Mouse (Mus musculus): ENCODE data around the gene Gm10570. TPM values are rescaled to one million over a fixed set of nuclear protein-coding genes. Genes with fewer than 3 reads are reported as not detected.

The Gm10570 gene
- total RNA-seq (2021) (not detected), polyA plus RNA-seq (2012; rRNA removed) (0.27 and 0.73 TPM in 2 replicates)
- long read RNA-seq: 0 reads

DNA sequence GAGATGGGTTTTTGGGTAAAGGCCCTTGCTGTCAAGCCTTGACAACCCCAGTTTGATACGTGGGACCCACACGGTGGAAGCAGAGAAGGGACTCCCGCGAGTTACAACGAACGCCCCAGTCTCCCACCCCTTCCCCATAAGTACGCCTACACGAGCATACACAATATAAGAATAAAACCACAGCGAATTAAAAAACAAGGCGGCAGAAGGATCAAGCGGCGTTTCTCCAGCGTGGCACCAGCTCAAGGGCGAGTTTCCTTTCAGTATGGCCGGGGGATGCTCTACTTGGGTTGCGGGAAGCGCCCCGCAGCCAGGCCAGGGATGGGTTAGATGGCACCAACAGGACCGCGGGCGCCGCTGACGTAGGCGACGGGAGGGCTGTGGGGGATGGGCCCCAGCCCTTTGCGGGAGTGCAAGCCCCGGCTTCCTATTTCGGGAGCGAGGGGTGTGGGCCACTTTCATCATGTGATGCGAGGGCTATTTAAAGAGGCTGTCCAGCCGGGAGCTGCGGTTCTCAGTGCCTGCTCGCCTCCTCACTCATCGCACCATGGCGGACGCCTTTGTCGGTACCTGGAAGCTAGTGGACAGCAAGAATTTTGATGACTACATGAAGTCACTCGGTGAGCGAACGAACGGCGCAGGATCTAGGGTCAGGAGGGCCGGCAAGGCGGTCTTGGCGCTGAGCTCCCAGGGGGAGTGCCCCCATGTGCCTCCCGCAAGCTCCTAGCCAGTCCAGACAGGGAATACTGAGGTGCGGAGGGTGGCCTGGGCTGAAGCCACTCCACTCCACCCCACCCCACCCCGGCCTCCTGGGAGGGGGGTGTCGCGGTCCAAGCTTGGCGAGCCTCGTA is at the start of gene Gm10570, which contains the start of gene Fabp3:
Gm10570 (minus strand) TSS at position 444 of the 851 bp plus-strand sequence.
Fabp3 (plus strand) TSS at position 365 of the 851 bp plus-strand sequence.
- WGBS: 1% methylated on average over 52 of the region's 52 CpGs
- intact Hi-C loops (cut with DNase I): no loop called here

DNA sequence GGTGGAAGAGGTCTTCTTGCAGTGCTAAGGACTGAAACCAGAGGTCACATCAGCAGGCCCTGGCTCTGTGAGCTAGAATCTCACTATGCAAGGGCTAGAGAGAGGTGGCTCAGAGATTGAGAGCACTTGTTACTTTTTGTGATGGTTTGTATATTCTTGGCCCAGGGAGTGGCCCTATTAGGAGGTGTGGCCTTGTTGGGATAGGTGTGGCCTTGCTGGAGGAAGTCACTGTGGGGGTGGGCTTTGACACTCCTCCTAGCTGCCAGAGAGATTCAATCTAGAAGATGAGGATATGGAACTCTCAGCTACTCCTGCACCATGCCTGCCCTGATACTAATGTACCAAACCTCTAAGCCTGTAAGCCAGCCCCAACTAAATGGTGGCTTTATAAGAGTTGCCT is 49.5 kb upstream of the Gm10570 start:
- peaks cover 2% of the 10 kb centered on the region; the same call in 1 of the 2 replicates for H3K4me1 ChIP-seq (ENCODE audit: control insufficient read depth, insufficient read depth, low read length)
- TF ChIP-seq CTCF (IDR thresholded peaks at IDR 0.05) (no peak), EP300 (IDR thresholded peaks at IDR 0.05; ENCODE audit: insufficient read depth, low read depth, low read length) (no peak), POLR2A (IDR thresholded peaks at IDR 0.05; ENCODE audit: insufficient read depth, low read depth, low read length) (no peak)
- no peak overlapping the region for H3K4me3 ChIP-seq
- H3K27ac ChIP-seq: no peak overlapping the region
- no peaks in the 10 kb centered on the region; the same call in 1 of the 2 replicates for H3K36me3 ChIP-seq (ENCODE audit: control insufficient read depth, insufficient read depth, low read length)
- DNase-seq: no peak
- H3K9ac ChIP-seq (ENCODE audit: low read depth, low read length): no peak overlapping the region
- intact Hi-C loops (cut with DNase I): no loop called here
- no peaks in the 10 kb centered on the region for H3K27me3 ChIP-seq (ENCODE audit: control insufficient read depth, insufficient read depth, low read length)
- peaks cover 2% of the 10 kb centered on the region for H3K79me2 ChIP-seq (replicated peaks; ENCODE audit: control insufficient read depth, insufficient read depth, low read length)

More for the DNA sequence above, at the start of gene Gm10570, which contains the start of gene Fabp3:
- TF ChIP-seq EP300 (IDR thresholded peaks at IDR 0.05; ENCODE audit: insufficient read depth, low read depth, low read length) (peak; percentile 48; the same call in 1 of the 2 replicates), CTCF (IDR thresholded peaks at IDR 0.05) (no peak), POLR2A (IDR thresholded peaks at IDR 0.05; ENCODE audit: insufficient read depth, low read depth, low read length) (peak; percentile 89)
- Histone ChIP-seq H3K27ac (peak within 1 kb of the TSS; percentile 94), H3K4me3 (peak within 1 kb of the TSS; percentile 45), H3K9ac (ENCODE audit: low read depth, low read length) (peak within 1 kb of the TSS; percentile 93), H3K4me1 (ENCODE audit: control insufficient read depth, insufficient read depth, low read length) (0 out of 2 replicates have a peak, but pooled peaks cover 1% of the 10 kb centered on the region), H3K79me2 (replicated peaks; ENCODE audit: control insufficient read depth, insufficient read depth, low read length) (no peaks in the 10 kb centered on the region; the same call in 1 of the 2 replicates), H3K27me3 (ENCODE audit: control insufficient read depth, insufficient read depth, low read length) (peaks cover 3% of the 10 kb centered on the region; the same call in 1 of the 2 replicates), H3K36me3 (ENCODE audit: control insufficient read depth, insufficient read depth, low read length) (peaks cover 7% of the 10 kb centered on the region)
- DNase-seq: peak; percentile 79 to 84

DNA sequence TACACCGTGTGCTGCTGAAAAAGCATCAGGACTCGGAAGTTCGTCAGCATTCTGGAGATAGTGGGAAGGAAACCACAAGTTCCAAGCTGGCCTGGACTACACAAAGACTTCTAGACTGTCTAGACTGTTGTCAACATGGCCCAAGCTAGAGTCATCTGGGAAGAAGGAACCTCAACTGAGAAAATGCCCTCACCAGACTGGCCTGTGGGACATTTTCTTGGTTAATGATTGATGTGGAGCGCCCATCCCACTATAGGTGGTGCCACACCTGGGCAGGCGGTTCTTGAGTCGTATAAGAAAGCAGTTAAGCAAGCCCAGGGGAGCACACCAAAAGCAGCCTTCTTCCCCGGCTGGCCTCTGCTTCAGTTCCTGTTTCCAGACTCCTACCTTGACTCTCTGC is 44.1 kb upstream of the Gm10570 start:
- no peak overlapping the region for H3K9ac ChIP-seq (ENCODE audit: low read depth, low read length)
- intact Hi-C loops (cut with DNase I): no loop called here
- H3K27ac ChIP-seq: no peak overlapping the region
- 87% methylated on average over 7 of the region's 7 CpGs for WGBS
- no peaks in the 10 kb centered on the region for H3K27me3 ChIP-seq (ENCODE audit: control insufficient read depth, insufficient read depth, low read length)
- no peaks in the 10 kb centered on the region for H3K36me3 ChIP-seq (ENCODE audit: control insufficient read depth, insufficient read depth, low read length)
- H3K4me1 ChIP-seq (ENCODE audit: control insufficient read depth, insufficient read depth, low read length): no peaks in the 10 kb centered on the region
- H3K79me2 ChIP-seq (replicated peaks; ENCODE audit: control insufficient read depth, insufficient read depth, low read length): no peaks in the 10 kb centered on the region
- no peak for DNase-seq
- TF ChIP-seq CTCF (IDR thresholded peaks at IDR 0.05) (no peak), POLR2A (IDR thresholded peaks at IDR 0.05; ENCODE audit: insufficient read depth, low read depth, low read length) (no peak), EP300 (IDR thresholded peaks at IDR 0.05; ENCODE audit: insufficient read depth, low read depth, low read length) (no peak)
- no peak overlapping the region for H3K4me3 ChIP-seq

DNA sequence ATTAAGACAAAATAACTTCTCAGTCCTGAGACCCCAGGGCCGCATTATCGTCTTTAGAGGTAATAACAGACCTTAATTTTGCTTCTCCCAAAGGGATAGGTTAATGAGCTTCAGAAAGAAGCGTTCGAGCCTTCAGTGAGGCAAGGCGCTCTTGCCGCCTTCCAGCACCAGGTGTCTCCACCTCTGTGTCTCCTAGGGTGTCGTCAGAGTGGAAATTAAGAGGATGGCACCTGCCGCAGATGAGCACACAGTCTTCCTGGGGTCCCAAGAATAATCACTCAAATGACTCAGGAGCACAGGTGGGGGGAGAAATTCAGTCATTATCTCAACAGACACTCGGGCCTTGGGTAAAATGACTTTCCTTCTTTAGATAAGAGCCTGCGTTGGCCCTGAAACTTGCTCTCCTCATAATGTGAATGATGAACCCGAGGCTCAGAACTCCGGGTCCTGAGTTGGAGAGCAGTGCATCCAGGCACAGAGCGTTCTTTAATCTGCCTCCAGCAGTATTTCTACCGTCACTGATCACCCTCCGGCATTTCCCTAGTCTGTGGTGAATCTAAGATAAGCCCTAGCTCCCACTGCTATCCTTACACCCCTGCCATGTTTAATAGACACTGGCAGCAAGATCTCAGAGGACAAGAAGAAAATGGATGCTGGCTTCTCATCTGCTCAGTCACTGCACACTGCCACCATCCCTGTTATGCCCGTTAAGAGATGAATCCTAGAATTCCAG is 42.4 kb upstream of the Gm10570 start:
- Histone ChIP-seq H3K4me1 (ENCODE audit: control insufficient read depth, insufficient read depth, low read length) (no peaks in the 10 kb centered on the region), H3K27me3 (ENCODE audit: control insufficient read depth, insufficient read depth, low read length) (no peaks in the 10 kb centered on the region), H3K9ac (ENCODE audit: low read depth, low read length) (no peak overlapping the region), H3K4me3 (no peak overlapping the region), H3K27ac (no peak overlapping the region), H3K79me2 (replicated peaks; ENCODE audit: control insufficient read depth, insufficient read depth, low read length) (no peaks in the 10 kb centered on the region), H3K36me3 (ENCODE audit: control insufficient read depth, insufficient read depth, low read length) (no peaks in the 10 kb centered on the region)
- intact Hi-C loops (cut with DNase I): no loop called here
- no peak for DNase-seq
- TF ChIP-seq CTCF (IDR thresholded peaks at IDR 0.05) (peak; percentile 19; the same call in 1 of the 2 replicates), EP300 (IDR thresholded peaks at IDR 0.05; ENCODE audit: insufficient read depth, low read depth, low read length) (no peak)
- 83% methylated on average over 16 of the region's 16 CpGs for WGBS

DNA sequence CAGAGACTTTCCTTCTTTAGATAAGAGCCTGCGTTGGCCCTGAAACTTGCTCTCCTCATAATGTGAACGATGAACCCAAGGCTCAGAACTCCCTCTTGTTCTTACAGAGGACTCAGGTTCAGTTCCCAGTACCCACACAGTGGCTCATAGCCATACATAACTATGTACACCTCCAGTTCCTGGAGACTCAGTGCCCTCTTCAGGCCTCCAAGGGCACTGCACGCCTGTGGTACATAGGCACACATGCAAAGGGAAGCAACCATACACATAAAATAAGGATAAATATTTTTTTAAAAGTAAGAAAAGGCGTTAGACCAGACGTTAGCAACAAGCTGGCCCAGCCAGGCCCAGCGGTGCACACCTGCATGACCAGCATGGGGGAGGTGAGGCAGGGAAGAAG is 41.2 kb upstream of the Gm10570 start:
- no peak overlapping the region for H3K27ac ChIP-seq

More for the DNA sequence above, 41.2 kb upstream of the Gm10570 start:
- H3K9ac ChIP-seq (ENCODE audit: low read depth, low read length): no peak overlapping the region
- intact Hi-C loops (cut with DNase I): no loop called here
- H3K36me3 ChIP-seq (ENCODE audit: control insufficient read depth, insufficient read depth, low read length): no peaks in the 10 kb centered on the region
- TF ChIP-seq CTCF (IDR thresholded peaks at IDR 0.05) (peak; percentile 47), POLR2A (IDR thresholded peaks at IDR 0.05; ENCODE audit: insufficient read depth, low read depth, low read length) (no peak), EP300 (IDR thresholded peaks at IDR 0.05; ENCODE audit: insufficient read depth, low read depth, low read length) (no peak)
- H3K4me3 ChIP-seq: no peak overlapping the region
- no peaks in the 10 kb centered on the region for H3K27me3 ChIP-seq (ENCODE audit: control insufficient read depth, insufficient read depth, low read length)
- H3K79me2 ChIP-seq (replicated peaks; ENCODE audit: control insufficient read depth, insufficient read depth, low read length): no peaks in the 10 kb centered on the region
- no peak for DNase-seq
- WGBS: 94% methylated on average over 6 of the region's 6 CpGs
- no peaks in the 10 kb centered on the region for H3K4me1 ChIP-seq (ENCODE audit: control insufficient read depth, insufficient read depth, low read length)

Measured in heart, adult 2 months (tissue).